Mouse (Mus musculus) G1E (cell line): ENCODE measurements around the gene Hpcal1.

Experiments
- CTCF ChIP-seq: IDR thresholded peaks from 2 replicates; pipeline ENCODE4 v1.5.1; 2012; ENCODE audit warnings: low read depth, low read length, inconsistent platforms, mixed read lengths
- GATA1 ChIP-seq: IDR thresholded peaks from 2 replicates; pipeline ENCODE4 v1.6.1; 2012; ENCODE audit warnings: borderline replicate concordance, low read length, inconsistent platforms, mixed read lengths
- GATA2 ChIP-seq: IDR thresholded peaks from 2 replicates; pipeline ENCODE4 v1.6.1; 2012; ENCODE audit warnings: low read depth, low read length, inconsistent platforms, borderline replicate concordance
- POLR2AphosphoS5 ChIP-seq: IDR thresholded peaks from 2 replicates; pipeline ENCODE4 v1.6.1; 2012; ENCODE audit warnings: low read depth, low read length, inconsistent platforms; ENCODE audit not compliant: insufficient replicate concordance
- TAL1 ChIP-seq: conservative IDR thresholded peaks from 2 replicates; pipeline ENCODE4 v1.6.1; 2012; ENCODE audit warnings: low read depth, low read length, inconsistent platforms, mixed read lengths

DNA sequence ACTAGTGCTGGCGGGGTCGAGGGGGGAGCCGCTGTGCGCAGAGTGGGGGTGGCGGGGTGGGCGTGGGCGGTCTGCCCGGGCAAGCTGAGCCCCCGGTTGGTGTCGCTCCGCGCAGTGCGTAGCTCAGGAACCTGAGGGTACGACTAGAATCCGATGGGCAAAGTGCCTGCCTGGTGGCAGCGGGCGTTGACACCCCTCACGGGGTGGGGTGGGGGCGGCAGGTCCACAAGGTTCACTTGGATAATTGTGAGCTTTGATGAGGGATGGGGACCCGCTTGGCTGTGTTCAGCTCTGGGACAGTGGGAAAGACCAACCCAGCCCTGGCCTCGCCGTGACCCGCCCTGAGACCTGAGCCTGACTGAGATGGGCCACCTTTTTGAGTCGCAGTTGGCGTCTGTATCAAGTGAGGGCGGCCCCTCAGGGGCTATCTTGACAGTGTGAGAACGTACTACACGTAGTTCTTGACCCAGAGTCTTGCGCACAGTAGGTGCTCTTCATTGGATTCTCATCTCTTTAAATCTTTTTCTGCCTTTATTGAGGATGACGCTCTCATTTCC is 742 bp downstream of the Hpcal1 start:
- TF ChIP-seq CTCF, result no peak
- no peak for TF ChIP-seq GATA1
- no peak for TF ChIP-seq POLR2AphosphoS5
- TF ChIP-seq TAL1, result no peak
- no peak for TF ChIP-seq GATA2
